Mouse (Mus musculus) liver, embryonic 11.5 days (tissue): ENCODE data around the gene Trim58. TPM values are rescaled to one million over a fixed set of nuclear protein-coding genes. Genes with fewer than 3 reads are reported as not detected.
A peak's percentile ranks its signal among the peaks of the same experiment; 100 is the strongest.

Experiments
- ATAC-seq: fragments of 200-750 bp; cut with Nextera tagmentation; replicated peaks from 2 replicates; pipeline ENCODE4 v1.8.0; 2017; ENCODE audit warnings: moderate number of reproducible peaks, mild to moderate bottlenecking, moderate TSS enrichment, moderate library complexity; ENCODE audit not compliant: low FRiP score
- DNase-seq: peaks from one replicate; pipeline ENCODE4 v3.0.0-alpha.2; 2017; ENCODE audit warnings: low spot score
- H3K27ac ChIP-seq: fragments of 300-500 bp; sonication (generic); 2 replicates; pipeline ENCODE4 v1.5.1; 2014; ENCODE audit warnings: mild to moderate bottlenecking, low read depth, low read length, control low read depth
- H3K27me3 ChIP-seq: fragments of 300-500 bp; sonication (generic); replicated peaks from 2 replicates; pipeline ENCODE4 v1.6.1; 2014; ENCODE audit warnings: low read length, mixed read lengths; ENCODE audit not compliant: control insufficient read depth, insufficient read depth
- H3K36me3 ChIP-seq: fragments of 300-500 bp; sonication (generic); 2 replicates; pipeline ENCODE4 v1.6.1; 2014; ENCODE audit warnings: mild to moderate bottlenecking, low read length, moderate library complexity, mixed read lengths; ENCODE audit not compliant: control insufficient read depth, insufficient read depth
- H3K4me1 ChIP-seq: fragments of 300-500 bp; sonication (generic); replicated peaks from 2 replicates; pipeline ENCODE4 v1.6.1; 2014; ENCODE audit warnings: low read length, mixed read lengths; ENCODE audit not compliant: control insufficient read depth, insufficient read depth
- H3K4me2 ChIP-seq: fragments of 300-500 bp; sonication (generic); 2 replicates; pipeline ENCODE4 v1.6.1; 2014; ENCODE audit warnings: mild to moderate bottlenecking, control low read depth, moderate library complexity
- H3K4me3 ChIP-seq: fragments of 300-500 bp; sonication (generic); 2 replicates; pipeline ENCODE4 v1.5.1; 2014; ENCODE audit warnings: low read depth, low read length, control low read depth
- H3K9ac ChIP-seq: fragments of 300-500 bp; sonication (generic); 2 replicates; pipeline ENCODE4 v1.6.1; 2014; ENCODE audit warnings: low read depth, low read length, control low read depth
- H3K9me3 ChIP-seq: fragments of 300-500 bp; sonication (generic); 2 replicates; pipeline ENCODE4 v1.6.1; 2016; ENCODE audit warnings: low read length, inconsistent platforms, mixed read lengths; ENCODE audit not compliant: control insufficient read depth
- WGBS: fragments of 180-500 bp; shearing (Covaris S2); extraction: QIAGEN DNeasy Blood & Tissue Kit; methylation state at CpG from one replicate; pipeline ENCODE4 v1.1.7; 2014; 5-methylcytosine and 5-hydroxymethylcytosine counted together
- polyA plus RNA-seq: library from polyadenylated mRNA; unstranded; fragments of >200 nt; fragmentation: Nextera tagmentation; extraction: Ambion mirVana; gene quantifications from 2 replicates; pipeline ENCODE4 v1.2.1, GENCODE M21; 2014

The Trim58 gene
- polyA plus RNA-seq, 1 experiment from 2014 or later = 5.6 TPM

GRCm38 (mm10) chr11:58636376-58636977 lies 3.8 kb upstream of the Trim58 start:
- Histone ChIP-seq H3K27ac (no peak overlapping the region), H3K36me3 (no peaks in the 10 kb centered on the region), H3K4me2 (no peak overlapping the region), H3K27me3 (peaks cover 3% of the 10 kb centered on the region; the same call in 1 of the 2 replicates), H3K9ac (no peak overlapping the region), H3K9me3 (no peaks in the 10 kb centered on the region), H3K4me3 (no peak overlapping the region), H3K4me1 (peaks cover 4% of the 10 kb centered on the region; the same call in 1 of the 2 replicates)
- DNase-seq (peak; percentile 61), ATAC-seq (no peak)
- 5% methylated on average over 3 of the region's 4 CpGs for WGBS

GRCm38 (mm10) chr11:58638176-58638701 lies 2.0 kb upstream of the Trim58 start:
- Histone ChIP-seq H3K9me3 (no peaks in the 10 kb centered on the region), H3K4me2 (no peak overlapping the region), H3K4me3 (no peak overlapping the region), H3K27ac (no peak overlapping the region), H3K27me3 (peaks cover 3% of the 10 kb centered on the region; the same call in 1 of the 2 replicates), H3K9ac (no peak overlapping the region), H3K4me1 (peaks cover 11% of the 10 kb centered on the region), H3K36me3 (no peaks in the 10 kb centered on the region)
- DNase-seq (no peak), ATAC-seq (no peak)
- WGBS = 71% methylated on average over 7 of the region's 7 CpGs

GRCm38 (mm10) chr11:58641057-58641456 lies 792 bp downstream of the Trim58 start:
- Histone ChIP-seq H3K27me3 (peaks cover 3% of the 10 kb centered on the region; the same call in 1 of the 2 replicates), H3K9me3 (no peaks in the 10 kb centered on the region), H3K36me3 (no peaks in the 10 kb centered on the region), H3K27ac (peak overlapping the region; percentile 98), H3K9ac (peak overlapping the region; percentile 91), H3K4me3 (peak overlapping the region; percentile 64), H3K4me1 (peaks cover 13% of the 10 kb centered on the region), H3K4me2 (peak overlapping the region; percentile 90)
- WGBS = 14% methylated on average over 14 of the region's 14 CpGs
- DNase-seq = peak; percentile 49
- peak; percentile 77 for ATAC-seq

GRCm38 (mm10) chr11:58641638-58642358 lies 1.5 kb downstream of the Trim58 start:
- Histone ChIP-seq H3K27ac (peak overlapping the region; percentile 98), H3K27me3 (peaks cover 3% of the 10 kb centered on the region; the same call in 1 of the 2 replicates), H3K9me3 (no peaks in the 10 kb centered on the region), H3K4me3 (peak overlapping the region; percentile 64), H3K4me1 (peaks cover 13% of the 10 kb centered on the region), H3K9ac (peak overlapping the region; percentile 91), H3K36me3 (no peaks in the 10 kb centered on the region), H3K4me2 (peak overlapping the region; percentile 90)
- WGBS = 62% methylated on average over 13 of the region's 13 CpGs
- ATAC-seq (peak; percentile 98), DNase-seq (peak; percentile 60)

GRCm38 (mm10) chr11:58643350-58643749 lies 3.1 kb downstream of the Trim58 start:
- DNase-seq (peak; percentile 56), ATAC-seq (no peak)
- Histone ChIP-seq H3K4me1 (peaks cover 13% of the 10 kb centered on the region), H3K36me3 (no peaks in the 10 kb centered on the region), H3K9me3 (no peaks in the 10 kb centered on the region), H3K9ac (no peak overlapping the region), H3K4me2 (peak overlapping the region; percentile 90; the same call in 1 of the 2 replicates), H3K27ac (no peak overlapping the region; the same call in 1 of the 2 replicates), H3K4me3 (no peak overlapping the region), H3K27me3 (peaks cover 3% of the 10 kb centered on the region; the same call in 1 of the 2 replicates)
- WGBS = 27% methylated on average over 6 of the region's 6 CpGs

- Histone ChIP-seq H3K27ac (no peak overlapping the region), H3K4me3 (no peak overlapping the region), H3K9me3 (no peaks in the 10 kb centered on the region), H3K36me3 (no peaks in the 10 kb centered on the region), H3K27me3 (no peaks in the 10 kb centered on the region), H3K4me2 (no peak overlapping the region), H3K4me1 (no peaks in the 10 kb centered on the region), H3K9ac (no peak overlapping the region)
- ATAC-seq = no peak
- no peak for DNase-seq
- WGBS = 90% methylated on average over 3 of the region's 3 CpGs
Observed at GRCm38 (mm10) chr11:58655151-58655550, 14.9 kb downstream of the Trim58 start.

- Histone ChIP-seq H3K27me3 (no peaks in the 10 kb centered on the region), H3K36me3 (no peaks in the 10 kb centered on the region), H3K9me3 (no peaks in the 10 kb centered on the region), H3K4me2 (no peak within 1 kb of the TSS), H3K27ac (no peak within 1 kb of the TSS), H3K9ac (no peak within 1 kb of the TSS), H3K4me1 (no peaks in the 10 kb centered on the region), H3K4me3 (no peak within 1 kb of the TSS)
- no peak for ATAC-seq
- 87% methylated on average over 4 of the region's 4 CpGs for WGBS
- DNase-seq = no peak
Observed at GRCm38 (mm10) chr11:58658596-58658995, 18.3 kb downstream of the Trim58 start, which contains the start of gene Olfr322. Gene Olfr322 (plus strand): TSS chr11:58658782.

GRCm38 (mm10) chr11:58669252-58669651 lies 29.0 kb downstream of the Trim58 start:
- DNase-seq (no peak), ATAC-seq (no peak)
- Histone ChIP-seq H3K27ac (no peak overlapping the region), H3K4me3 (no peak overlapping the region), H3K9ac (no peak overlapping the region), H3K4me1 (no peaks in the 10 kb centered on the region), H3K27me3 (no peaks in the 10 kb centered on the region), H3K36me3 (no peaks in the 10 kb centered on the region), H3K4me2 (no peak overlapping the region), H3K9me3 (no peaks in the 10 kb centered on the region)
